16 mouse cellular contexts compared by ENCODE assay signal in genomic region chr3:136297355-136297754, GRCm38 (mm10). TPM values are rescaled to one million over a fixed set of nuclear protein-coding genes. Genes with fewer than 3 reads are reported as not detected.
"Had no signal": no experiment of that assay in that cellular context is flagged by ENCODE, and none has a peak within 500 bp of the region (broad histone marks: within the 10 kb centered on the region; RNA-seq: fewer than 3 reads in every experiment).

No protein-coding gene starts in this region.

- H3K9me3 ChIP-seq: liver, embryonic 15.5 days; midbrain, embryonic 10.5 days; neural tube, embryonic 15.5 days; stomach, embryonic 15.5 days had no signal

- H3K4me2 ChIP-seq: liver, embryonic 15.5 days; neural tube, embryonic 15.5 days; stomach, embryonic 15.5 days had no signal

- H3K36me3 ChIP-seq: liver, embryonic 15.5 days; midbrain, embryonic 10.5 days; neural tube, embryonic 15.5 days; stomach, embryonic 15.5 days had no signal

- H3K9ac ChIP-seq: liver, embryonic 15.5 days; neural tube, embryonic 15.5 days; stomach, embryonic 15.5 days had no signal

- H3K4me1 ChIP-seq: liver, embryonic 15.5 days; midbrain, embryonic 10.5 days; neural tube, embryonic 15.5 days; stomach, embryonic 15.5 days had no signal

- H3K27ac ChIP-seq: liver, embryonic 15.5 days; midbrain, embryonic 10.5 days; neural tube, embryonic 15.5 days; stomach, embryonic 15.5 days had no signal

- H3K27me3 ChIP-seq: liver, embryonic 15.5 days; neural tube, embryonic 15.5 days; stomach, embryonic 15.5 days had no signal

- H3K4me3 ChIP-seq: liver, embryonic 15.5 days; midbrain, embryonic 10.5 days; myocyte; neural tube, embryonic 15.5 days; stomach, embryonic 15.5 days had no signal

- ATAC-seq: lung, postnatal 0 days had no signal

- DNase-seq: kidney, adult 11 months; kidney, postnatal 10 days; layer of hippocampus, adult 9-11 months; layer of hippocampus, postnatal 36 days; lung, adult 2 months; lung, postnatal 36 days; midbrain, embryonic 14.5 days; right cerebral cortex, adult 18-20 months; right cerebral cortex, postnatal 4 days; thymus, postnatal 36 days had no signal

RNA-seq across cellular contexts. Expression of gene Bank1, which starts 28.5 kb away (rescaled TPM):
- polyA plus RNA-seq: myocyte had no signal
